Mouse (Mus musculus): ENCODE measurements around the gene Rapgef5. TPM values are rescaled to one million over a fixed set of nuclear protein-coding genes. Genes with fewer than 3 reads are reported as not detected.

Rapgef5 gene
- total RNA-seq, 2 experiments from 2014 or later, result 38.3 to 41.4 TPM

DNA sequence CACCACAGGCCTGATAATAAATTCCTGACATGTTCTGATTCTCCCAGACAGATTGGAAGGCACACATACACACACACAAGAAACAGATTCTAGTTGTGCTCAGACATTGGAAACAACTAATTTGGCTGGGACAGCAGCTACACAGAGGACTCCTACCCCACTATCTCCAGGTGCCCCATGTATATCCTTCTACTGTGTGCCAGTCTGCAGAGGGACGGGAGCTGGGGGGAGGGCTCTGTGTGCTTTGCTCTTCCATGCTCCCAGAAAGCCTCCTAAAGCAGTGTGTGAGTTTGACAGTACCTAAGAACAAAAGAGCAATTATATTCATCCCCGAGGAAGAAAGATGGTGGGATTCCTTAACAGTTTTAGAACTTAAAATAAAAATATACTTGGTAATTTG is 187.1 kb downstream of the Rapgef5 start:
- no peak for DNase-seq (ENCODE audit: low spot score in 2 of 2)

- no peak for DNase-seq (ENCODE audit: low spot score in 2 of 2)
Measured at GRCm38 (mm10) chr12:117705308-117705707, 189.0 kb downstream of the Rapgef5 start.

- DNase-seq (ENCODE audit: low spot score in 2 of 2), result no peak
Measured at GRCm38 (mm10) chr12:117709280-117709679, 193.0 kb downstream of the Rapgef5 start.

GRCm38 (mm10) chr12:117712474-117712873 is 196.2 kb downstream of the Rapgef5 start:
- DNase-seq (ENCODE audit: low spot score in 2 of 2), result no peak

DNA sequence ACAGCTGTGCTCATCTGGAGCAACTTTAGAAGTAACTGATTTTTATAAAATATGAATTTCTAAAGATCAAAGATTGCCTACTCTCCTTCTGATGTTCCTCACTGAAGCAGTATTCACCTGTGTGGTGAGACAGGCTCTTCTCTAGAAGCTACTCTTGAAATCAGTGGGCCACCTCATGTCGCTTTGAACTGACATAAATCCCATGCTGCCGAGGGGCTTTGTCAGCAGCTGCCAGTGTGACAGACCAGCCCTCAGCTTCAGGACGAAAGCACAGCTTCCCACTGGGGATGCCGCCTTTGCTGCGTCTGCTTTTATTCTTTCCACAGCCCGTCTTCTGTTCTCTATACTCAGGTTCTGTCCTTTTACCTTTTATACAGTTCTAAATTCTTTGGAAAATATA is 197.3 kb downstream of the Rapgef5 start:
- no peak for DNase-seq (ENCODE audit: low spot score in 2 of 2)

DNA sequence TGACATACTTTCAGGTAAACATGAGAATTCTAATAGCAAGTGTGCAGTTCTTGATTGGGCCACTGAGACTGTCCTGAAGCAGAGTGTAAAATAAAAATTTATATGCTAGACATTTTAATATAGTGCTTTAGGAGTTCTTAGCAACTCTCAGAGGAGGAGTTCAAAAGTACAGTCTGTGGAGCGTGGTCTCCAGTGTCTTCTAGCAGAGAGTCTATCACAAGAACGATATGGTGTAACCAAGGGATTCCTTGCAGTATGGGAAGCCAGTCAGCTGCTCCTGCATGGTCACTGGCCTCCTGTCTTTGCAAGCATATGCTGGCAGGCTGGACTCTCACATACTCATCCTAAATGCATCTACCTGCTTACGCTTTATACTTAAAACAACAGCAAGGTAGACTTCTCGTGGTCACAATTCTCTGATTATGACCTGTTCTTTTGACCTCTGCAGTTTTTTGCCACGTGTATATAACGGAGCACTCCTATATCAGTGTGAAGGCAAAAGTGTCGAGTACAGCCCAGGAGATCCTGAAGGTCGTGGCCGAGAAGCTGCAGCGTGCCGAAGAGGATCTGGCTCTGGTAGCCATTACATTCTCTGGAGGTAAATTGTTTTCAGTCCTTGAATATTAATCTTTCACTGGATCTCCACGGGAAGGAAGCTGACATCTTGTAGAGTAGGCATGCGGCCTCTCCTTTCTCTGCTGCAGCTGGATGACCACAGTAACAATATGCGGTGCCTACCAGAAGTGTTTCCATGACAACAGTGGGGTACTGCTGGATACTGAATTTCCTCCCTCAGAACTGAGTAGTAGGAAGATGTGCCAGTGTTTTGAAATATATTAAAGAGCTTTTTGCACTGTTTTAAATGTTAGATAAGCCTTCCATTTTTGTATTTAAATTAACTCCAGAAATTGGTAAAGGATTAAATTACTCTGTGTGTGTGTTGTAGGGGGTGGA is 204.8 kb downstream of the Rapgef5 start:
- DNase-seq (ENCODE audit: low spot score in 2 of 2), result no peak

DNA sequence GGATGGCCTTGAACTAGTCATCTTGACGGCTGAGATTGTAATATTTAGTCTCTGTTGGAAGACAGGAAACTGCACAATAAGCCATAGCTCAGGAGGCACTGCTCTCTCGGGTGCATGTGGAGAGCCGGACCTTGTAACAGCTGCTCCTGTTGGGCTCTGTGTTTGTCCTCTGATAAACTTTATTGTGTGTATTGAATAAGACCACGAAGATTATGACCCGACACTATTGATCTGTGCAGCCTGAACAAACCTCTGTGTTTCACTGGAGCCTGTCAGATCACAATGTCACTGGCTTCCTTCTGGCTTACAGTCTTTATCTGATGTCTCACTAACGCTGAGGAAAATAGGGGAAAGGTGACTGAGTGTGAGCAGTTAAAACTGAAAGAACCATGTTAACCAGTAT is 205.5 kb downstream of the Rapgef5 start:
- no peak for DNase-seq (ENCODE audit: low spot score in 2 of 2)

GRCm38 (mm10) chr12:117725011-117725410 is 208.7 kb downstream of the Rapgef5 start:
- DNase-seq (ENCODE audit: low spot score in 2 of 2), result no peak

GRCm38 (mm10) chr12:117727481-117728177 is 211.3 kb downstream of the Rapgef5 start:
- DNase-seq (ENCODE audit: low spot score in 2 of 2), result no peak

- DNase-seq (ENCODE audit: low spot score in 2 of 2), result no peak
Measured at GRCm38 (mm10) chr12:117728178-117728611, 211.9 kb downstream of the Rapgef5 start.

DNA sequence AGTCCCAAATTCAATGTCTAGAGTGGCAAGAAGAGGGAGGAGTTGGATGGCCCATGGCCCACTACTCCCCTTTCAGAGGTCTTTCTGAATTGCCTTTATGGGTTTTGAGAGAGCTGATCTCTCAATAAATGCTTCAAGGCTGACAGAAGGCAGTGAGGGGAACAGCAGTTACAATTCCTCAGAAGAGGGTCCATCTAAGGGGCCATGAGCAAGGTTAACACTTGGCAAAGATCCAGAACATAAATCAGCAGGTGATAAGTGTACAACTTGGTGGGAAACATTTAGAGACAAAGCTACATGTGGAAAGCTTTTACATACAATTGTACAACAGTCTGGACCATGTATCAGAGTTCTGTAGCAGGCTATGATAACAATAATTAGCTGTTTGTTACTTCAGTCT is 217.3 kb downstream of the Rapgef5 start:
- DNase-seq (ENCODE audit: low spot score in 2 of 2), result no peak

DNA sequence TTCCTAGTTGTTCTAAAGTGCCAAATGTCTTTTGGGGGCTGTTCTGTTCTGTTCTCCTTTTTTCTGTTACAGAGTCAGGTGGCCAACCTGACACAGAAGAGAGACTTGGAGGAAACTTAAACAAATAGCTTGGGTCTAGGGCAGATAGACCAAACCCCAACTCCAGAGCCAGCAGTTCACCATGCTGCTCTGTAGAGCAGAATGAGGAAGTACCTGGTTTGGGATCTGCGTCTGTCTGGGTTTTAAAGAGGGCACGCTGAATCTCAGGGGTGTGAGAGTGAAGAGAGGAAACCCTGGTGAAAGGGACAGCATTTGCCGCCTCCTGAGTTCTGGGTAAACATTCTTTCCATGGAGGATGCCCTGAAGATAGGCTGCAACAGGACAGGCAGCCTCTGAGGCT is 219.9 kb downstream of the Rapgef5 start:
- no peak for DNase-seq (ENCODE audit: low spot score in 2 of 2)

- no peak for DNase-seq (ENCODE audit: low spot score in 2 of 2)
Measured at GRCm38 (mm10) chr12:117736928-117737327, 220.6 kb downstream of the Rapgef5 start.

DNA sequence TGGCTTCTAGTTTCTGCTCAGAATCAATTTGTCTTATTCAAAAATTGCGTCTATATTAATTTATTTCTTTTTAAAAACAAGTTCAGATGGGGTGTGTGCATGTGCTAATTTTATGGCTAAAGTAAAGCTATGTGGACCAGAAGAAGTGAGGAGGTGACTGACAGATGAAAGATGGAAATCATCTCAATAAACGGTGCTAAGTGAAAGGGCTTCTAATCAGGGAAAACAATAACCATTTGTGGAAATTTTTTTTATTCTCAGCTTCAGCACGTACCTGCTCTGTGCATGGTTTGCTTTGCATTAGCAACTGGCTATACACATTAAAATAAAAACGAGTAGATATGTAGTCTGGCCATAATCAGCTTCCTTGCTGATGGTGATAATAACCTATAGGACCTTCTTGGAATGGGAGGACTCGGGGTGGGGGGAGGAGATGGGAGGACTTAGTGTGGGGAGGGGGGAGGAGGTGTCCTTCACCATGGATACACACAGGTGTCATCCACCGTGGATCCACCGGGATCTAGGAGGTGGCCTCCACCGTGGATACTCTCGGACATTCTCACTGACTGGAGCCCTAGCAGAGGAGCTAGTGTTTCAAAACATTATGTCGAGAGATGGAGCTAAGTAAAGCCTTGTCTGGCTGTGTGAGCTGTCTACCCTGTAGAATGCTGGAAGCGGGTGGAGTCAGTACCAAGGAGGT is 221.2 kb downstream of the Rapgef5 start:
- no peak for DNase-seq (ENCODE audit: low spot score in 2 of 2)

DNA sequence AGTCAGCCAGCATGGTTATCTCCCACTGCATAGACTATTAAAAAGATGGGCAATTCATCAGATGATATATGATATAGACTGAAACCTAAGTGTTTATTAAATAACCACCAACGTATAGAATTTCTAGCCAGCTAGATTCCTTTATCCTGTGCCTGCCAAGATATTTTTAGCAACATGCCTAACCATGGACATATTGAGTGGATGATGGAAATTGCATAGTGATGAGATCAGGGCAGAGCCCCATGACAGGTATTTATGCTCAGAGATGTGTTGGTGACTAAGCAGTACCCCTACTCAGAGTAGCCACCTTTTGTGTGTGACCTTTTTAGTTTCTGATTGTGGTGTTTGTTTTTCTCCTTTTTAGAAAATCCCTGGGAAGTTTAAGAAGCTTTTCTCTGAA is 226.2 kb downstream of the Rapgef5 start:
- DNase-seq (ENCODE audit: low spot score in 2 of 2), result no peak

DNA sequence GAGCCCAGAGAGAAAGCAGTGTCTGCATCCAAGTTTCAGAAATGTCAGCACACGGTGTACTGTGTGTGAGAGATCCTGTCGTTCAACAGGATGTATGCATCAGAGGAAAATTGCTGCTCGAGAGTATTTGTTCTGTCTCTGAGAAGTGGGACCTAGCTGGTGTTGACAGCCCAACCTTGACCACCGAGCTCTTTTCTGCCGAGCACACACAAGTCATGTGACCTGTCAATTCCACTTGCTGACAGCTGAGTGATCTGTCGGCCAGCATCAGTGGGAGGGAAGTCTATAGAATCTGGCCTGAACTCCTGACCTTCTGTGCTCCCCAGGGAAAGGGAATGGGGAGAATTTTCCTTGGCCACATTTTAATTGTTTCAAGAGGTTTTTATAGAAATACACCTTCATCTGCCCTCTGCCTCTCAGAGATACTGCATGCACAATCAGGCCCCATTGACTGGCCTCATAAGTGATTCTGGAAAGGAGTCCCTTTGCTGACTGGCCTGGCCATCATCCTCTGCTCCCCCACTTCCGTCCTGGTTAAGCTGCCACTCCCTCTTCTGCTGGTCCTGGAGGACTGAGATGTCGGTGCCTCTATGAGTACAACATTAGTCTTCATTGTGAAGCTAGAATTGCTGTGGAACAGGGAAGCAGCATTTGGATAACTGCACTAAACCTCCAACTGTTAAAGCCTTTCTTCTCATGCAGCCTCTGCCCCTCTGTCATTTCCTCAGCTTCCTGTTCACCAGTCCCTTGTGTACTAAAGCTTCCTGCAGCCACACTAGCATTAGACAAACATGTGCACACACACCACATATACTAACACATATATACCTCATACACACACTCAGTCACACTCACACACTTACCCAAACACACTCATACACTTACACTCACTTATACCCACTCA is 228.6 kb downstream of the Rapgef5 start:
- no peak for DNase-seq (ENCODE audit: low spot score in 2 of 2)

DNA sequence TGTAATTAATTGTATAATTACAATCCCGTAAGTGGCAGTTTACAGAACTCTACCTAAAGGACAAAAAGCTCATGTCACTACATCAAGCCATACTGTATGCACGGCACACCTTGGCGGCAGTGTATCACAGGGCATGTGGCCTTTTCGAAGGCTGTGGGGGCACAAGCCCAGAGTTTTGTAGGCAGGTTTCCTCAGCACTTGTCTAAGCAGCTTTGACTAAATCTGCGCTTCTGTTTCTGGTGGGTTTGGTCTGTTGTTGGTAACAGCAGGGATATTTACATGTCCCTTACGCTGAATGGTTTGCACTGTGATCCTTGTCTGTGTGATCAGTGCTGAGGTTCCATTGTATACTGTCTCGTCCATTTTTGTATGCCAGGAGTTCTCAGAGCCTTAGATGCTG is 230.3 kb downstream of the Rapgef5 start:
- DNase-seq (ENCODE audit: low spot score in 2 of 2), result no peak

DNA sequence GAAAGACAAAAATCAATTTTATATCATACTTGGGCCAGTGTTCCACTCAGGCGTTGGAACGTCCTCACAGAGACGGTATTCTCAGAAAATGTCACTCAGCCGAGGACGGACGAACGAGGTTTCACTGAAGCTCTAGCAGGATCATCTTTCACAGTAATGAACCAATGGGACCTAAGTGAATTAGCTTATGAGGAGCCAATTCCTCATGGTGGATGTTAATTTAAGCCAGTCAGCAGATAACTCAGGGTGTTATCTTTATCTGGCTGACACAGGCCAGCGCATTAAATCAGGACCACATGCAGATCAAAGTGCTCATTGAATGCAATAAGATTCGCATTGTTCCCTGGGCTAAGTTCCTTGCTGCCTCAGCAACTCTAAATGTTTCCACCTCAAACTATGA is 234.8 kb downstream of the Rapgef5 start:
- no peak for DNase-seq (ENCODE audit: low spot score in 2 of 2)

- DNase-seq (ENCODE audit: low spot score in 2 of 2), result no peak
Measured at GRCm38 (mm10) chr12:117751520-117752383, 235.5 kb downstream of the Rapgef5 start.

DNA sequence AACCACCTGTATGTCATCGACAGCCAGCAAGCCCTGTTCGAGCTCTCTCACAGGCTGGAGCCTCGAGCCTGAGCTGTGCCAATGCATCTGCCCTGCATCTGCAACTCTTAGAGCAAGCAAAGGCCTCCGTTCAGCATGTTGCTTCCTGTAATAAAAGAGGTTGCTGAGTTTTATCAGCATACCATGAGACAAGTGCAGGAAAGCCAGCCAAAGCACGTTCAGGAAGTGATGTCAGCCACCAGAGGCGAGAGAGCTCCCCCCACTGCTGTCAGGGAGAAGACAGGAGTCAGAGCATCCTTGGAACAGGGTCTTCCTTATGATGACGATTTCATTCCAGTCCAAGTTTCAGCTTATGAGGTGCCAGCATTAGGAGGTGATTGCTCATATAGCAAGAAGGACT is 239.7 kb downstream of the Rapgef5 start:
- DNase-seq (ENCODE audit: low spot score in 2 of 2), result no peak

Data from adrenal gland, adult 18-20 months (tissue).